Mouse (Mus musculus): ENCODE measurements around the gene Sema4g.

GRCm38 (mm10) chr19:45030746-45031693 lies 42.1 kb downstream of the Sema4g start:
- peak; percentile 92 for TF ChIP-seq CTCF (IDR thresholded peaks at IDR 0.05; ENCODE audit: low read depth)
- TF ChIP-seq EP300 (IDR thresholded peaks at IDR 0.05; ENCODE audit: low read depth): no peak
